Mouse (Mus musculus): ENCODE results near the gene Syvn1. TPM values are rescaled to one million over a fixed set of nuclear protein-coding genes. Genes with fewer than 3 reads are reported as not detected.

Syvn1 gene
- polyA plus RNA-seq, 1 experiment from 2014 or later: 26.7 TPM

Small RNA genes within 50 kb of the gene (microRNA-seq; reads per million reads assigned to microRNA genes)
- 1.7 reads per million for gene Mir6988

Other genes with a start within 250 kb of the Syvn1 start
- 25.3 and 27.7 TPM in 2 replicates for gene Frmd8, start 171.3 kb upstream of the Syvn1 start, polyA plus RNA-seq (2015; fragmentation: Nextera tagmentation; extraction: Ambion mirVana)
- gene Slc25a45, start 168.8 kb upstream of the Syvn1 start, polyA plus RNA-seq (2015; fragmentation: Nextera tagmentation; extraction: Ambion mirVana): 5.5 TPM in 2 replicates
- 2.3 and 2.4 TPM in 2 replicates for gene Tigd3, start 152.4 kb upstream of the Syvn1 start, polyA plus RNA-seq (2015; fragmentation: Nextera tagmentation; extraction: Ambion mirVana)
- gene Dpf2, start 133.6 kb upstream of the Syvn1 start, polyA plus RNA-seq (2015; fragmentation: Nextera tagmentation; extraction: Ambion mirVana): 98.7 and 118 TPM in 2 replicates
- 9.6 and 11.0 TPM in 2 replicates for gene Cdc42ep2, start 121.8 kb upstream of the Syvn1 start, polyA plus RNA-seq (2015; fragmentation: Nextera tagmentation; extraction: Ambion mirVana)
- gene Pola2, start 82.4 kb upstream of the Syvn1 start, polyA plus RNA-seq (2015; fragmentation: Nextera tagmentation; extraction: Ambion mirVana): 60.9 and 64.2 TPM in 2 replicates
- not detected in 2 replicates for gene Slc22a20, start 60.4 kb upstream of the Syvn1 start, polyA plus RNA-seq (2015; fragmentation: Nextera tagmentation; extraction: Ambion mirVana)
- gene Capn1, start 30.7 kb upstream of the Syvn1 start, polyA plus RNA-seq (2015; fragmentation: Nextera tagmentation; extraction: Ambion mirVana): 15.2 and 16.4 TPM in 2 replicates
- 68.0 and 70.4 TPM in 2 replicates for gene Mrpl49, start 11.2 kb downstream of the Syvn1 start, polyA plus RNA-seq (2015; fragmentation: Nextera tagmentation; extraction: Ambion mirVana)
- 625 and 772 TPM in 2 replicates for gene Fau, start 11.3 kb downstream of the Syvn1 start, polyA plus RNA-seq (2015; fragmentation: Nextera tagmentation; extraction: Ambion mirVana)
- gene Znhit2, start 14.6 kb downstream of the Syvn1 start, polyA plus RNA-seq (2015; fragmentation: Nextera tagmentation; extraction: Ambion mirVana): 34.6 and 36.6 TPM in 2 replicates
- 27.7 and 30.0 TPM in 2 replicates for gene Tm7sf2, start 21.8 kb downstream of the Syvn1 start, polyA plus RNA-seq (2015; fragmentation: Nextera tagmentation; extraction: Ambion mirVana)
- gene Vps51, start 30.7 kb downstream of the Syvn1 start, polyA plus RNA-seq (2015; fragmentation: Nextera tagmentation; extraction: Ambion mirVana): 69.1 and 70.0 TPM in 2 replicates
- gene Tmem262, start 33.5 kb downstream of the Syvn1 start, polyA plus RNA-seq (2015; fragmentation: Nextera tagmentation; extraction: Ambion mirVana): not detected in 2 replicates
- 2.0 and 2.3 TPM in 2 replicates for gene Gm28374, start 35.7 kb downstream of the Syvn1 start, polyA plus RNA-seq (2015; fragmentation: Nextera tagmentation; extraction: Ambion mirVana)
- gene Zfpl1, start 38.4 kb downstream of the Syvn1 start, polyA plus RNA-seq (2015; fragmentation: Nextera tagmentation; extraction: Ambion mirVana): 61.5 and 69.8 TPM in 2 replicates
- 29.9 and 32.7 TPM in 2 replicates for gene Cdca5, start 38.4 kb downstream of the Syvn1 start, polyA plus RNA-seq (2015; fragmentation: Nextera tagmentation; extraction: Ambion mirVana)
- 0.28 TPM in 1 of 2 replicates, not detected in the other for gene AC131692.1, start 47.8 kb downstream of the Syvn1 start, polyA plus RNA-seq (2015; fragmentation: Nextera tagmentation; extraction: Ambion mirVana)
- gene Naaladl1, start 59.2 kb downstream of the Syvn1 start, polyA plus RNA-seq (2015; fragmentation: Nextera tagmentation; extraction: Ambion mirVana): 3.0 and 5.9 TPM in 2 replicates
- 40.7 and 46.1 TPM in 2 replicates for gene Sac3d1, start 72.1 kb downstream of the Syvn1 start, polyA plus RNA-seq (2015; fragmentation: Nextera tagmentation; extraction: Ambion mirVana)
- gene Snx15, start 81.7 kb downstream of the Syvn1 start, polyA plus RNA-seq (2015; fragmentation: Nextera tagmentation; extraction: Ambion mirVana): 29.2 and 29.9 TPM in 2 replicates
- gene Batf2, start 94.4 kb downstream of the Syvn1 start, polyA plus RNA-seq (2015; fragmentation: Nextera tagmentation; extraction: Ambion mirVana): 0.34 and 0.55 TPM in 2 replicates
- 101 and 102 TPM in 2 replicates for gene Arl2, start 95.0 kb downstream of the Syvn1 start, polyA plus RNA-seq (2015; fragmentation: Nextera tagmentation; extraction: Ambion mirVana)
- not detected in 2 replicates for gene Majin, start 137.8 kb downstream of the Syvn1 start, polyA plus RNA-seq (2015; fragmentation: Nextera tagmentation; extraction: Ambion mirVana)
- gene Gpha2, start 179.8 kb downstream of the Syvn1 start, polyA plus RNA-seq (2015; fragmentation: Nextera tagmentation; extraction: Ambion mirVana): 0.62 TPM in 2 replicates
- 20.5 and 23.7 TPM in 2 replicates for gene Ppp2r5b, start 189.3 kb downstream of the Syvn1 start, polyA plus RNA-seq (2015; fragmentation: Nextera tagmentation; extraction: Ambion mirVana)
- gene Atg2a, start 195.1 kb downstream of the Syvn1 start, polyA plus RNA-seq (2015; fragmentation: Nextera tagmentation; extraction: Ambion mirVana): 7.6 and 10.6 TPM in 2 replicates
- gene Ehd1, start 230.1 kb downstream of the Syvn1 start, polyA plus RNA-seq (2015; fragmentation: Nextera tagmentation; extraction: Ambion mirVana): 67.3 and 73.4 TPM in 2 replicates